Mouse (Mus musculus): ENCODE results near the gene Syndig1l.

Gene Syndig1l

GRCm38 (mm10) chr12:84698319-84699081 is at the start of gene Syndig1l:
Gene Syndig1l (minus strand): TSS chr12:84698831.
- DNase-seq (ENCODE audit: low spot score in 2 of 2), result peak in 1 of 2 experiments; percentile 61

GRCm38 (mm10) chr12:84748134-84748533 is 49.5 kb upstream of the Syndig1l start:
- DNase-seq (ENCODE audit: low spot score in 2 of 2), result no peak

- no peak for DNase-seq (ENCODE audit: low spot score in 2 of 2)
Measured at GRCm38 (mm10) chr12:84745700-84746099, 47.1 kb upstream of the Syndig1l start.

- DNase-seq (ENCODE audit: low spot score in 2 of 2), result no peak
Measured at GRCm38 (mm10) chr12:84743496-84743895, 44.9 kb upstream of the Syndig1l start.

- DNase-seq (ENCODE audit: low spot score in 2 of 2), result no peak
Measured at GRCm38 (mm10) chr12:84733366-84733765, 34.7 kb upstream of the Syndig1l start.

GRCm38 (mm10) chr12:84728421-84728820 is 29.8 kb upstream of the Syndig1l start:
- no peak for DNase-seq (ENCODE audit: low spot score in 2 of 2)

GRCm38 (mm10) chr12:84727434-84727833 is 28.8 kb upstream of the Syndig1l start:
- no peak for DNase-seq (ENCODE audit: low spot score in 2 of 2)

- no peak for DNase-seq (ENCODE audit: low spot score in 2 of 2)
Measured at GRCm38 (mm10) chr12:84726986-84727385, 28.4 kb upstream of the Syndig1l start.

GRCm38 (mm10) chr12:84726391-84726790 is 27.8 kb upstream of the Syndig1l start:
- DNase-seq (ENCODE audit: low spot score in 2 of 2), result no peak

- DNase-seq (ENCODE audit: low spot score in 2 of 2), result no peak
Measured at GRCm38 (mm10) chr12:84718462-84719244, 20.0 kb upstream of the Syndig1l start.

GRCm38 (mm10) chr12:84714578-84714977 is 15.9 kb upstream of the Syndig1l start:
- no peak for DNase-seq (ENCODE audit: low spot score in 2 of 2)

- DNase-seq (ENCODE audit: low spot score in 2 of 2), result no peak
Measured at GRCm38 (mm10) chr12:84709842-84710439, 11.3 kb upstream of the Syndig1l start.

GRCm38 (mm10) chr12:84707804-84708203 is 9.2 kb upstream of the Syndig1l start:
- no peak for DNase-seq (ENCODE audit: low spot score in 2 of 2)

- no peak for DNase-seq (ENCODE audit: low spot score in 2 of 2)
Measured at GRCm38 (mm10) chr12:84706886-84707285, 8.3 kb upstream of the Syndig1l start.

GRCm38 (mm10) chr12:84702586-84702985 is 4.0 kb upstream of the Syndig1l start:
- DNase-seq (ENCODE audit: low spot score in 2 of 2), result no peak

GRCm38 (mm10) chr12:84692141-84692540 is 6.5 kb downstream of the Syndig1l start:
- DNase-seq (ENCODE audit: low spot score in 2 of 2), result no peak

- no peak for DNase-seq (ENCODE audit: low spot score in 2 of 2)
Measured at GRCm38 (mm10) chr12:84691347-84691746, 7.3 kb downstream of the Syndig1l start.

GRCm38 (mm10) chr12:84689051-84689450 is 9.6 kb downstream of the Syndig1l start:
- DNase-seq (ENCODE audit: low spot score in 2 of 2), result no peak

GRCm38 (mm10) chr12:84687531-84687930 is 11.1 kb downstream of the Syndig1l start:
- DNase-seq (ENCODE audit: low spot score in 2 of 2), result no peak

GRCm38 (mm10) chr12:84686176-84686575 is 12.5 kb downstream of the Syndig1l start:
- DNase-seq (ENCODE audit: low spot score in 2 of 2), result no peak

- no peak for DNase-seq (ENCODE audit: low spot score in 2 of 2)
Measured at GRCm38 (mm10) chr12:84684569-84684968, 14.1 kb downstream of the Syndig1l start.

GRCm38 (mm10) chr12:84676011-84676410 is 22.6 kb downstream of the Syndig1l start:
- DNase-seq (ENCODE audit: low spot score in 2 of 2), result no peak
